Mouse (Mus musculus) brain, embryonic 14.5 days (tissue): ENCODE results near the gene Smim14.

ENCODE experiments used
- CTCF ChIP-seq: fragments of 200-500 bp; IDR thresholded peaks from 2 replicates; pipeline ENCODE4 v1.5.1; 2012; ENCODE audit warnings: inconsistent platforms, mild to moderate bottlenecking, moderate library complexity, borderline replicate concordance; ENCODE audit not compliant: insufficient read depth, insufficient read length; ENCODE audit errors: extremely low read depth
- POLR2A ChIP-seq: fragments of 200-500 bp; IDR thresholded peaks from 2 replicates; pipeline ENCODE4 v1.6.1; 2012; ENCODE audit warnings: mild to moderate bottlenecking, inconsistent platforms, borderline replicate concordance; ENCODE audit not compliant: poor library complexity, insufficient read depth, insufficient read length, severe bottlenecking; ENCODE audit errors: extremely low read depth

GRCm38 (mm10) chr5:65407989-65408388 is 129.0 kb downstream of the Smim14 start:
- TF ChIP-seq POLR2A (no peak), CTCF (no peak)
